In the genomic region with DNA sequence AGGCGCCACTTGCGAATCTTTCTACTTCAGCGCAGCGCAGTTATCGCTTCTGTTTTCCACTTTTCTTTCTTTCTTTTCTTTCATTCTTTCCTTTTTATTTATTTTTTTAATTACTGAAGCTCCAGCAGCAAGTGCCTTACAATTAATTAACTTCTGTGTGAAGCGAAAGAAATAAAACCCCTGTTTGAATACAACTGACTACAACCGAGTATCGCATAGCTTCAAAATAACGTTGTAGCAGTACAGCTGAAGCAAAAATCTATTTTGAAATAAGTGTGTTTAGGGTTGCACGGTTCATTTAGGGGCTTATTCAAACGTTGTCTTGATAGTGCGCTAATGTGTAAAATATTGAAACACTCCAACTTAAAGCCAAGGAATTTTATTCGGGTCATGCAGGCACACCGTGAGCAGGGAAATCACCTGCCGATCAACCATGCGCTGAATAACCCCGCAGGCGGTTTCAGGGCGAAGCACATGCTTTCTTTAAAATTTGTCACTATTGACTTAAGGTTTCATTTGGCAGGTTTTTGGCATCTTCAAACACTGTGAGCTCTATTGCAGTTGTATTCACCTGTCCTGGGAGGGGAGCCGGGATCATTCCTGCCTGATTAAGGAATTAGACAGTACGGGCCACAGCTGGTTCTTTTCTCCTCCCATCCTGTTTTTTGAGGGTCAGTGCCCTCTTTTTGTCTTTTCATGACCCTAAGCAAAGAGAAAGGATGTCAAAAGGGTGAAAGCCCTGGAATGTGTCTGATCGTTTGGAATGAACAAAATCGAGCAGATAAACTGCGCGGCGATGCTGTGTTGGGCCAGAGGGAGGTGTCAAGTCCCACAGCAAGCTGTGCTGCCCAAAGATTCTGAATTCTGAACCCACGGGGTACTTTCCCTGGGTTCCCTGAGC, we compare ENCODE assay signal across 8 mouse cellular contexts. TPM values are rescaled to one million over a fixed set of nuclear protein-coding genes. Genes with fewer than 3 reads are reported as not detected.
DNase-seq lines count a peak whose midpoint lies in the region; ATAC-seq lines count a peak whose summit lies in the region.
"Had no signal": no experiment of that assay in that cellular context is flagged by ENCODE, and none has a peak within 500 bp of the region (broad histone marks: within the 10 kb centered on the region; RNA-seq: fewer than 3 reads in every experiment).

No protein-coding gene starts in this region.

- ATAC-seq in limb, embryonic 13.5 days (ENCODE audit: low FRiP score, low read depth), result no peak
- no peak for ATAC-seq in neural tube, embryonic 13.5 days (ENCODE audit: low read depth)

- no peaks in the 10 kb centered on the region for H3K9me3 ChIP-seq in limb, embryonic 13.5 days
- H3K9me3 ChIP-seq in neural tube, embryonic 13.5 days, result no peaks in the 10 kb centered on the region

- WGBS in limb, embryonic 13.5 days, result 31% methylated on average over 27 of the region's 27 CpGs
- 10% methylated on average over 27 of the region's 27 CpGs for WGBS in neural tube, embryonic 13.5 days

- peaks cover 34% of the 10 kb centered on the region for H3K4me1 ChIP-seq in limb, embryonic 13.5 days
- peaks cover 23% of the 10 kb centered on the region for H3K4me1 ChIP-seq in neural tube, embryonic 13.5 days (replicated peaks)

- peak; percentile 56 for DNase-seq in NIH3T3 (ENCODE audit: low read depth)
- DNase-seq in embryo, embryonic 10.5 days (ENCODE audit: low spot score), result peak; percentile 69
- peak; percentile 39 for DNase-seq in heart, postnatal 4 days
- DNase-seq in ovary, postnatal 36 days (ENCODE audit: low spot score), result no peak
- DNase-seq in left cerebral cortex, adult 11 months (ENCODE audit: low spot score), result no peak

- no peak overlapping the region for H3K27ac ChIP-seq in limb, embryonic 13.5 days
- H3K27ac ChIP-seq in neural tube, embryonic 13.5 days (replicated peaks), result no peak overlapping the region

- H3K4me2 ChIP-seq in limb, embryonic 13.5 days (replicated peaks), result peak overlapping the region; percentile 81
- H3K4me2 ChIP-seq in neural tube, embryonic 13.5 days, result peak overlapping the region; percentile 77

- peak overlapping the region; percentile 46 for H3K4me3 ChIP-seq in limb, embryonic 13.5 days
- H3K4me3 ChIP-seq in neural tube, embryonic 13.5 days, result peak overlapping the region; percentile 43
- H3K4me3 ChIP-seq: erythroblast, embryonic 14.5 days had no signal

- peaks cover 58% of the 10 kb centered on the region for H3K27me3 ChIP-seq in limb, embryonic 13.5 days
- H3K27me3 ChIP-seq in neural tube, embryonic 13.5 days, result peaks cover 54% of the 10 kb centered on the region

- H3K9ac ChIP-seq in limb, embryonic 13.5 days, result peak overlapping the region; percentile 59; the same call in 1 of the 2 replicates
- peak overlapping the region; percentile 52 for H3K9ac ChIP-seq in neural tube, embryonic 13.5 days

- H3K36me3 ChIP-seq in limb, embryonic 13.5 days, result no peaks in the 10 kb centered on the region
- H3K36me3 ChIP-seq in neural tube, embryonic 13.5 days, result no peaks in the 10 kb centered on the region

RNA-seq across cellular contexts. Expression of gene Edn1, which starts 0.9 kb away (rescaled TPM):
- total RNA-seq in heart, postnatal 4 days (2021), result 10 to 100 TPM; 12.1 to 15.2 TPM
- polyA plus RNA-seq in limb, embryonic 13.5 days (2015; fragmentation: Nextera tagmentation; extraction: Ambion mirVana), result 2.6 and 2.8 TPM in 2 replicates
- polyA plus RNA-seq in neural tube, embryonic 13.5 days (2015; fragmentation: Nextera tagmentation; extraction: Ambion mirVana), result 2.6 and 3.0 TPM in 2 replicates
- polyA plus RNA-seq: erythroblast, embryonic 14.5 days had no signal

Comparison
In these comparisons a context has a peak if more than half of its experiments do, and no peak if none do; other contexts are left out.
1. DNase-seq: peak in NIH3T3 (single experiment), embryo, embryonic 10.5 days (single experiment) and heart, postnatal 4 days (single experiment); none in ovary, postnatal 36 days (single experiment) and left cerebral cortex, adult 11 months (single experiment).